Mouse (Mus musculus) neural tube, embryonic 13.5 days (tissue): ENCODE results near the gene Rab23. TPM values are rescaled to one million over a fixed set of nuclear protein-coding genes. Genes with fewer than 3 reads are reported as not detected.

Experiments used
- ATAC-seq: fragments of 200-750 bp; cut with Nextera tagmentation; 2 replicates; pipeline ENCODE4 v1.8.0; 2017; ENCODE audit warnings: low read depth, mild to moderate bottlenecking, moderate TSS enrichment, moderate library complexity
- H3K27ac ChIP-seq: fragments of 300-500 bp; sonication (generic); replicated peaks from 2 replicates; pipeline ENCODE4 v1.5.1; 2015; ENCODE audit warnings: moderate library complexity, mild to moderate bottlenecking, inconsistent platforms
- H3K27me3 ChIP-seq: fragments of 300-500 bp; sonication (generic); 2 replicates; pipeline ENCODE4 v1.6.1; 2015; ENCODE audit warnings: mild to moderate bottlenecking, inconsistent platforms
- H3K36me3 ChIP-seq: fragments of 300-500 bp; sonication (generic); 2 replicates; pipeline ENCODE4 v1.6.1; 2015; ENCODE audit warnings: mild to moderate bottlenecking, inconsistent platforms
- H3K4me1 ChIP-seq: fragments of 300-500 bp; sonication (generic); replicated peaks from 2 replicates; pipeline ENCODE4 v1.6.1; 2015; ENCODE audit warnings: inconsistent platforms
- H3K4me2 ChIP-seq: fragments of 300-500 bp; sonication (generic); 2 replicates; pipeline ENCODE4 v1.6.1; 2015; ENCODE audit warnings: inconsistent platforms, mild to moderate bottlenecking, moderate library complexity
- H3K4me3 ChIP-seq: fragments of 300-500 bp; sonication (generic); 2 replicates; pipeline ENCODE4 v1.5.1; 2015; ENCODE audit warnings: mild to moderate bottlenecking, inconsistent platforms
- H3K9ac ChIP-seq: fragments of 300-500 bp; sonication (generic); 2 replicates; pipeline ENCODE4 v1.6.1; 2015; ENCODE audit warnings: moderate library complexity, mild to moderate bottlenecking, inconsistent platforms
- H3K9me3 ChIP-seq: fragments of 300-500 bp; sonication (generic); 2 replicates; pipeline ENCODE4 v1.6.1; 2016; ENCODE audit warnings: inconsistent platforms
- WGBS: fragments of 180-500 bp; shearing (Covaris S2); methylation state at CpG from one replicate; pipeline ENCODE4 v1.1.7; 2015; 5-methylcytosine and 5-hydroxymethylcytosine counted together
- polyA plus RNA-seq: library from polyadenylated mRNA; unstranded; fragments of >200 nt; fragmentation: Nextera tagmentation; extraction: Ambion mirVana; gene quantifications from 2 replicates; pipeline ENCODE4 v1.2.1, GENCODE M21; 2015

Gene Rab23
- polyA plus RNA-seq, 1 experiment from 2014 or later: 23.5 TPM

GRCm38 (mm10) chr1:33776175-33776611 is 56.5 kb downstream of the Rab23 start:
- WGBS: 85% methylated on average over 14 of the region's 14 CpGs
- no peaks in the 10 kb centered on the region for H3K4me1 ChIP-seq
- H3K36me3 ChIP-seq: peaks cover 59% of the 10 kb centered on the region
- H3K27me3 ChIP-seq: no peaks in the 10 kb centered on the region
- ATAC-seq: no peak
- H3K27ac ChIP-seq: no peak overlapping the region
- no peak overlapping the region for H3K4me3 ChIP-seq
- no peaks in the 10 kb centered on the region for H3K9me3 ChIP-seq
- H3K4me2 ChIP-seq: no peak overlapping the region
- no peak overlapping the region for H3K9ac ChIP-seq

GRCm38 (mm10) chr1:33784561-33784960 is 64.9 kb downstream of the Rab23 start:
- Histone ChIP-seq H3K4me1 (no peaks in the 10 kb centered on the region), H3K27ac (no peak overlapping the region), H3K4me3 (no peak overlapping the region), H3K9me3 (no peaks in the 10 kb centered on the region), H3K4me2 (no peak overlapping the region), H3K36me3 (peaks cover 33% of the 10 kb centered on the region), H3K27me3 (no peaks in the 10 kb centered on the region), H3K9ac (no peak overlapping the region)
- WGBS: 96% methylated on average over 5 of the region's 5 CpGs
- ATAC-seq: no peak

GRCm38 (mm10) chr1:33788072-33788471 is 68.4 kb downstream of the Rab23 start:
- WGBS: 76% methylated on average over 5 of the region's 5 CpGs
- no peak overlapping the region for H3K4me3 ChIP-seq
- H3K9ac ChIP-seq: no peak overlapping the region
- no peak overlapping the region for H3K27ac ChIP-seq
- no peak overlapping the region for H3K4me2 ChIP-seq
- peaks cover 17% of the 10 kb centered on the region for H3K36me3 ChIP-seq
- ATAC-seq: no peak
- no peaks in the 10 kb centered on the region for H3K4me1 ChIP-seq
- no peaks in the 10 kb centered on the region for H3K9me3 ChIP-seq
- no peaks in the 10 kb centered on the region for H3K27me3 ChIP-seq

- ATAC-seq: no peak
- 74% methylated on average over 3 of the region's 3 CpGs for WGBS
Measured at GRCm38 (mm10) chr1:33788493-33788892, 68.8 kb downstream of the Rab23 start.

More at GRCm38 (mm10) chr1:33788493-33788892, 68.8 kb downstream of the Rab23 start:
- Histone ChIP-seq H3K4me1 (no peaks in the 10 kb centered on the region), H3K27me3 (no peaks in the 10 kb centered on the region), H3K9me3 (no peaks in the 10 kb centered on the region), H3K4me3 (no peak overlapping the region), H3K27ac (no peak overlapping the region), H3K9ac (no peak overlapping the region), H3K36me3 (peaks cover 16% of the 10 kb centered on the region), H3K4me2 (no peak overlapping the region)

Other genes starting within 250 kb of the Rab23 start
- gene Prim2, start 50.1 kb upstream of the Rab23 start, polyA plus RNA-seq: 21.5 and 23.5 TPM in 2 replicates
- 17.6 and 22.9 TPM in 2 replicates for gene Bag2, start 37.9 kb downstream of the Rab23 start, polyA plus RNA-seq
- 35.0 and 41.6 TPM in 2 replicates for gene Zfp451, start 94.7 kb downstream of the Rab23 start, polyA plus RNA-seq
- gene Bend6, start 187.9 kb downstream of the Rab23 start, polyA plus RNA-seq: 20.8 and 21.3 TPM in 2 replicates
- gene Dst, start 188.3 kb downstream of the Rab23 start, polyA plus RNA-seq: 41.3 and 44.4 TPM in 2 replicates